Mouse (Mus musculus): ENCODE data around the gene Fbp1. TPM values are rescaled to one million over a fixed set of nuclear protein-coding genes. Genes with fewer than 3 reads are reported as not detected.
"Not testable (repeated sequence)": the region's sequence is repeated elsewhere in the genome, so short reads cannot be mapped to it uniquely, and the experiment has no call there.

The Fbp1 gene
- polyA plus RNA-seq, 2 experiments: 1.2 to 4.5 TPM

GRCm38 (mm10) chr13:62860068-62860467 lies 28.0 kb downstream of the Fbp1 start:
- DNase-seq (ENCODE audit: low read depth in 3 of 3, low spot score in 3 of 3) (no peak), ATAC-seq (ENCODE audit: insufficient read depth) (no peak)
- no peak overlapping the region for H3K27ac ChIP-seq
- no peaks in the 10 kb centered on the region for H3K4me1 ChIP-seq (replicated peaks; ENCODE audit: control insufficient read depth in 2 of 2, insufficient read depth in 2 of 2, low read length in 1 of 2)
- no peak overlapping the region for H3K4me3 ChIP-seq (ENCODE audit: insufficient read depth in 1 of 2, low read depth in 2 of 2, low read length in 2 of 2)
- H3K9ac ChIP-seq (replicated peaks): no peak overlapping the region
- H3K4me2 ChIP-seq (ENCODE audit: low read depth): no peak overlapping the region
- no peak for TF ChIP-seq EP300 (IDR thresholded peaks at IDR 0.05; ENCODE audit: low read depth)
- no peak for TF ChIP-seq CTCF (IDR thresholded peaks at IDR 0.05; ENCODE audit: low read depth)
- H3K36me3 ChIP-seq (replicated peaks; ENCODE audit: control insufficient read depth, insufficient read depth, low read depth): no peaks in the 10 kb centered on the region
- WGBS (ENCODE audit: insufficient replicate concordance): 73% methylated on average over 4 of the region's 4 CpGs
- H3K9me3 ChIP-seq (ENCODE audit: control insufficient read depth, low read length): no peaks in the 10 kb centered on the region
- H3K27me3 ChIP-seq (ENCODE audit: control insufficient read depth, insufficient read depth, low read length): no peaks in the 10 kb centered on the region

DNA sequence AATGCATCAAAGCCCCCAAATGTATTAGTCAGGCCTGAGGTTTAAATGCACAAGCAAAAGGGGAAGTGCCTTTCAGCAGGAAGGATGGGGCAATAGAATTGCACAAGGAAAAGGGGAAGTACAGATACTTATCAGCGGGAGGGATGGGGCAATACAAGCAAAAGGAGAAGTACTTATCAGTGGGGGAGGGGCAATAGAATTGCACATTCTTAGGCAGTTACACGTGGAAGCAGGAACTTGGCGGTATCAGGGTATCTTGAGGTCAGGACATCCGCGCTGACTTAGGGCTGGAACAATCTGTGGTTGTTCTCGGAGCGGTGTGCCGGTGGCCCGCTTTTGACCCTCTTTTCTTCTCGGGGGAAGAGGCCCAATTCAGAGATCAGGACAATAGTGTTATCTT lies 28.8 kb downstream of the Fbp1 start:
- not testable (repeated sequence) for H3K4me2 ChIP-seq (ENCODE audit: low read depth); DNase-seq (ENCODE audit: low read depth in 3 of 3, low spot score in 3 of 3); H3K9ac ChIP-seq (replicated peaks); H3K27ac ChIP-seq; ATAC-seq (ENCODE audit: insufficient read depth); H3K27me3 ChIP-seq (ENCODE audit: control insufficient read depth, insufficient read depth, low read length); H3K4me3 ChIP-seq (ENCODE audit: insufficient read depth in 1 of 2, low read depth in 2 of 2, low read length in 2 of 2); H3K9me3 ChIP-seq (ENCODE audit: control insufficient read depth, low read length); H3K4me1 ChIP-seq (replicated peaks; ENCODE audit: control insufficient read depth in 2 of 2, insufficient read depth in 2 of 2, low read length in 1 of 2); H3K36me3 ChIP-seq (replicated peaks; ENCODE audit: control insufficient read depth, insufficient read depth, low read depth)
- WGBS (ENCODE audit: insufficient replicate concordance): 21% methylated on average over 10 of the region's 10 CpGs

DNA sequence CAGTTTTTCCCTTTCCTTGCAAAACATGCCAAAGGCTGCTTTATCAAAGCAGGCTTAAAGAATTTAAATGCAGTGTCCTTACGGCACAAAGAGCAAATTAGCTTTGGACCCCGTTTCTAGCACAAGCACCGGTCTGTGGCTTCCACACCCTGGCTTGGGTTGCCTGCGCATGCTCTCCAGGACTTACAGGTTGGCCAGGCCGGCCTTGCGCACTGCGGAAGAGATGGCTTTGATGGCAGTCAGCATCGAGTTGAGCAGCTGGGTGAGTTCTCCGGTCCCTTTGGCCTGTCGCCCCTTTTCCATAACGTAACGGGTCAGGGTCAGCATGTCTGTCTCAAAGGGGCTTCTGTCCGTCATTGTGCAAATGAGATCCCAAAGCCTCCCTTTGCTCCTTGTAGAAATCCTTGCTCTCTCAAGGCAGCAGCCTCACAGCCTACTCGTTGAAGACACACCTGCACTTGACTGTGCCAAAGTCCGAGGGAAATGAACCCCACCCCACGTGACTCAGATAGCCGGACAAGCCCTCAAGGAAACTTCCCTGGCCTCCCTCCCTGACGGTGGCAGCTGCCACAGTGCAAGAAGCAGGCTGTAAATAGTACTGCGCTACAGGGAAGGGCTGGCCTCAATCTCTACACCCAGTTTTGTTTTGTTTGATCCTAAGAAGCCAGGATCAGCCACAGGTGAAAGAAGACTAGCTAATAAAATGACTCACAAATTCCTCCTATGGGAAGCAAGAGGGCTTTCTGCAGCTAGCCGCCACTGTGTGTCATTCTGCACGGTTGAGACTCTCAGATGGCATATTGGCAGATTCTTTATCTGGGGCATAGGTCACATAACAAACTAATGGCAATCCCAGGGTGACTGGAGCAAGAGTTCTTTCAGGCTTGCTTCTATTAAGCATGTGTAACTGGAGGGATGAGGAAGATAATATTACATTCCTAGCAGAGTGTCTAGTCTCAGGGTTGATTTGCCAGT lies 29.9 kb downstream of the Fbp1 start, which contains the start of gene Fbp2:
Gene Fbp2 (minus strand): TSS at position 482 of the 975 bp plus-strand sequence.
- DNase-seq (ENCODE audit: low read depth in 3 of 3, low spot score in 3 of 3) (no peak), ATAC-seq (ENCODE audit: insufficient read depth) (no peak)
- WGBS (ENCODE audit: insufficient replicate concordance): 64% methylated on average over 21 of the region's 21 CpGs

DNA sequence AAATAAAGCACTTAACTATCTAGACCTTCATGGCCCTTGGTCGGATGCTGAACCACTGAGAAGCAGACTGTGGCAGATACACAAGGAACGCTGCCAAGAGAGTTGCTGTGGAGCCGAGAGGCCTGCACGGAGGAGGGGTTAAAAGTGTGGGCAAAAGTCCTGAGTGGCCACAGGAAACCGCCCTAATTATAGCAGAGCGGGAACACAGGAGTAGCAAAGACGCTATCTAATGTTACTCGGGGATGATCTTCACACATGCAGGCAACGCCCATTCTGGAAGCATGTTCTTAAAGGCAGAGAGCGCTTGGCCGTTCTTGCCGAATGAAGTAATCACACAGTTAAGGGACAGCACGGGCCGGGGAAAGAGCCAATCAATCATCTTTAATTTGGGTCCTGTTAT lies 31.2 kb downstream of the Fbp1 start:
- Histone ChIP-seq H3K4me3 (ENCODE audit: insufficient read depth in 1 of 2, low read depth in 2 of 2, low read length in 2 of 2) (no peak overlapping the region), H3K9me3 (ENCODE audit: control insufficient read depth, low read length) (no peaks in the 10 kb centered on the region), H3K9ac (replicated peaks) (no peak overlapping the region), H3K4me1 (replicated peaks; ENCODE audit: control insufficient read depth in 2 of 2, insufficient read depth in 2 of 2, low read length in 1 of 2) (no peaks in the 10 kb centered on the region; a peak in 1 of 4 replicates), H3K4me2 (ENCODE audit: low read depth) (no peak overlapping the region), H3K27ac (no peak overlapping the region), H3K36me3 (replicated peaks; ENCODE audit: control insufficient read depth, insufficient read depth, low read depth) (no peaks in the 10 kb centered on the region), H3K27me3 (ENCODE audit: control insufficient read depth, insufficient read depth, low read length) (no peaks in the 10 kb centered on the region)
- 71% methylated on average over 14 of the region's 14 CpGs for WGBS (ENCODE audit: insufficient replicate concordance)
- DNase-seq (ENCODE audit: low read depth in 3 of 3, low spot score in 3 of 3) (no peak), ATAC-seq (ENCODE audit: insufficient read depth) (no peak)
- TF ChIP-seq CTCF (IDR thresholded peaks at IDR 0.05; ENCODE audit: low read depth) (no peak), EP300 (IDR thresholded peaks at IDR 0.05; ENCODE audit: low read depth) (no peak)

More for the DNA sequence above, 29.9 kb downstream of the Fbp1 start, which contains the start of gene Fbp2:
- H3K27ac ChIP-seq: no peak within 1 kb of the TSS
- H3K9ac ChIP-seq (replicated peaks): no peak within 1 kb of the TSS
- H3K36me3 ChIP-seq (replicated peaks; ENCODE audit: control insufficient read depth, insufficient read depth, low read depth): no peaks in the 10 kb centered on the region
- no peak for TF ChIP-seq EP300 (IDR thresholded peaks at IDR 0.05; ENCODE audit: low read depth)
- no peak for TF ChIP-seq CTCF (IDR thresholded peaks at IDR 0.05; ENCODE audit: low read depth)
- no peaks in the 10 kb centered on the region for H3K27me3 ChIP-seq (ENCODE audit: control insufficient read depth, insufficient read depth, low read length)
- no peaks in the 10 kb centered on the region; a peak in 1 of 4 replicates for H3K4me1 ChIP-seq (replicated peaks; ENCODE audit: control insufficient read depth in 2 of 2, insufficient read depth in 2 of 2, low read length in 1 of 2)
- no peak within 1 kb of the TSS for H3K4me3 ChIP-seq (ENCODE audit: insufficient read depth in 1 of 2, low read depth in 2 of 2, low read length in 2 of 2)
- no peaks in the 10 kb centered on the region for H3K9me3 ChIP-seq (ENCODE audit: control insufficient read depth, low read length)
- H3K4me2 ChIP-seq (ENCODE audit: low read depth): no peak within 1 kb of the TSS

DNA sequence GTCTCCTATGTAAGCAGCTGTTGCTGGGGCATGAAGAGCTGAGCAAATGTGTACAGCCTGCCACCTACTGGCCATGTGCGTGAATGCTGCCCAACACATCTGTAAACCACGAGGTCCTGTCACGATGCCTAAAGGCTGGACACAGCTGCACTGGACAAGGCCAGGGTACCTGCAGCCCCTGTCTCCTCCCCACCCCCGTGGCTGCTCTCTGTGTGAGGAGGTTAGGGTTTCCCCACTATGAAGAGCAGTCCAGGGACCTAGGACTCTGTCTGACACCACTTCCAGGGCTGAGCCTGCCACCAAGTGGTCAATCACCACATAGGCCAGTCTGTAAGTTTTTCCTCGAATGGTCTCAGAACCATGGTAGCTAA lies 31.8 kb downstream of the Fbp1 start:
- H3K27ac ChIP-seq: no peak overlapping the region
- no peaks in the 10 kb centered on the region; a peak in 1 of 4 replicates for H3K4me1 ChIP-seq (replicated peaks; ENCODE audit: control insufficient read depth in 2 of 2, insufficient read depth in 2 of 2, low read length in 1 of 2)
- H3K9ac ChIP-seq (replicated peaks): no peak overlapping the region
- WGBS (ENCODE audit: insufficient replicate concordance): 4% methylated on average over 5 of the region's 5 CpGs
- no peaks in the 10 kb centered on the region for H3K36me3 ChIP-seq (replicated peaks; ENCODE audit: control insufficient read depth, insufficient read depth, low read depth)
- no peaks in the 10 kb centered on the region for H3K27me3 ChIP-seq (ENCODE audit: control insufficient read depth, insufficient read depth, low read length)
- DNase-seq (ENCODE audit: low read depth in 3 of 3, low spot score in 3 of 3) (peak; percentile 49 to 62 (median 58)), ATAC-seq (ENCODE audit: insufficient read depth) (peak; percentile 75)
- peak overlapping the region; percentile 54 for H3K4me2 ChIP-seq (ENCODE audit: low read depth)
- H3K9me3 ChIP-seq (ENCODE audit: control insufficient read depth, low read length): no peaks in the 10 kb centered on the region
- peak overlapping the region in 1 of 2 experiments; percentile 26; a peak in 1 of 4 replicates for H3K4me3 ChIP-seq (ENCODE audit: insufficient read depth in 1 of 2, low read depth in 2 of 2, low read length in 2 of 2)
- TF ChIP-seq EP300 (IDR thresholded peaks at IDR 0.05; ENCODE audit: low read depth) (no peak), CTCF (IDR thresholded peaks at IDR 0.05; ENCODE audit: low read depth) (peak; percentile 97)

Data from liver, embryonic 14.5 days (tissue).